Mouse (Mus musculus): ENCODE data around the gene Zfp946. TPM values are rescaled to one million over a fixed set of nuclear protein-coding genes. Genes with fewer than 3 reads are reported as not detected.

Gene Zfp946
- 18.1 and 19.2 TPM in 2 replicates for polyA plus RNA-seq (2014; fragmentation: Nextera tagmentation; extraction: Ambion mirVana)

GRCm38 (mm10) chr17:22423952-22424617 is at the start of gene Zfp946:
TSS of gene Zfp946 (plus strand) at chr17:22424222.
- H3K27ac ChIP-seq (ENCODE audit: low read length) = peak within 1 kb of the TSS; percentile 82
- no peaks in the 10 kb centered on the region for H3K27me3 ChIP-seq (ENCODE audit: control insufficient read depth, insufficient read depth, low read length)
- H3K9ac ChIP-seq (replicated peaks; ENCODE audit: low read depth, low read length) = peak within 1 kb of the TSS; percentile 41
- ATAC-seq (ENCODE audit: insufficient number of reproducible peaks, insufficient read depth, low FRiP score, low read depth) = peak; percentile 97
- no peaks in the 10 kb centered on the region for H3K4me1 ChIP-seq (ENCODE audit: control insufficient read depth, insufficient read depth, low read length)
- no peaks in the 10 kb centered on the region for H3K36me3 ChIP-seq (ENCODE audit: control insufficient read depth, insufficient read depth, low read length)
- peak within 1 kb of the TSS; percentile 54 for H3K4me2 ChIP-seq (replicated peaks; ENCODE audit: low read depth, low read length)
- no peaks in the 10 kb centered on the region for H3K9me3 ChIP-seq (ENCODE audit: control insufficient read depth, low read depth, low read length)
- peak within 1 kb of the TSS; percentile 47 for H3K4me3 ChIP-seq (ENCODE audit: low read depth, low read length)
- WGBS = 0% methylated on average over 29 of the region's 29 CpGs

GRCm38 (mm10) chr17:22410756-22411155 is 13.3 kb upstream of the Zfp946 start:
- WGBS = 79% methylated on average over 2 of the region's 2 CpGs
- Histone ChIP-seq H3K27ac (ENCODE audit: low read length) (no peak overlapping the region), H3K4me1 (ENCODE audit: control insufficient read depth, insufficient read depth, low read length) (no peaks in the 10 kb centered on the region), H3K36me3 (ENCODE audit: control insufficient read depth, insufficient read depth, low read length) (no peaks in the 10 kb centered on the region), H3K9ac (replicated peaks; ENCODE audit: low read depth, low read length) (no peak overlapping the region), H3K27me3 (ENCODE audit: control insufficient read depth, insufficient read depth, low read length) (no peaks in the 10 kb centered on the region), H3K4me2 (replicated peaks; ENCODE audit: low read depth, low read length) (no peak overlapping the region), H3K4me3 (ENCODE audit: low read depth, low read length) (no peak overlapping the region), H3K9me3 (ENCODE audit: control insufficient read depth, low read depth, low read length) (no peaks in the 10 kb centered on the region)
- ATAC-seq (ENCODE audit: insufficient number of reproducible peaks, insufficient read depth, low FRiP score, low read depth) = no peak

- 0% methylated on average over 3 of the region's 3 CpGs for WGBS
- H3K36me3 ChIP-seq (ENCODE audit: control insufficient read depth, insufficient read depth, low read length) = no peaks in the 10 kb centered on the region
- no peak overlapping the region for H3K9ac ChIP-seq (replicated peaks; ENCODE audit: low read depth, low read length)
- no peaks in the 10 kb centered on the region for H3K27me3 ChIP-seq (ENCODE audit: control insufficient read depth, insufficient read depth, low read length)
- H3K4me3 ChIP-seq (ENCODE audit: low read depth, low read length) = no peak overlapping the region
- no peak overlapping the region for H3K27ac ChIP-seq (ENCODE audit: low read length)
- no peaks in the 10 kb centered on the region for H3K4me1 ChIP-seq (ENCODE audit: control insufficient read depth, insufficient read depth, low read length)
- peak; percentile 67; the same call in 1 of the 2 replicates for ATAC-seq (ENCODE audit: insufficient number of reproducible peaks, insufficient read depth, low FRiP score, low read depth)
- H3K4me2 ChIP-seq (replicated peaks; ENCODE audit: low read depth, low read length) = no peak overlapping the region
- H3K9me3 ChIP-seq (ENCODE audit: control insufficient read depth, low read depth, low read length) = no peaks in the 10 kb centered on the region
Measured at GRCm38 (mm10) chr17:22417510-22417909, 6.5 kb upstream of the Zfp946 start.

GRCm38 (mm10) chr17:22424636-22425354 is 773 bp downstream of the Zfp946 start:
- ATAC-seq (ENCODE audit: insufficient number of reproducible peaks, insufficient read depth, low FRiP score, low read depth) = no peak
- peak overlapping the region; percentile 54 for H3K4me2 ChIP-seq (replicated peaks; ENCODE audit: low read depth, low read length)
- no peaks in the 10 kb centered on the region for H3K9me3 ChIP-seq (ENCODE audit: control insufficient read depth, low read depth, low read length)
- no peaks in the 10 kb centered on the region for H3K36me3 ChIP-seq (ENCODE audit: control insufficient read depth, insufficient read depth, low read length)
- H3K4me1 ChIP-seq (ENCODE audit: control insufficient read depth, insufficient read depth, low read length) = no peaks in the 10 kb centered on the region
- WGBS = 2% methylated on average over 12 of the region's 12 CpGs
- H3K27ac ChIP-seq (ENCODE audit: low read length) = peak overlapping the region; percentile 82; the same call in 1 of the 2 replicates
- H3K27me3 ChIP-seq (ENCODE audit: control insufficient read depth, insufficient read depth, low read length) = no peaks in the 10 kb centered on the region
- peak overlapping the region; percentile 47 for H3K4me3 ChIP-seq (ENCODE audit: low read depth, low read length)
- peak overlapping the region; percentile 41; the same call in 1 of the 2 replicates for H3K9ac ChIP-seq (replicated peaks; ENCODE audit: low read depth, low read length)

- ATAC-seq (ENCODE audit: insufficient number of reproducible peaks, insufficient read depth, low FRiP score, low read depth) = no peak
- WGBS = 86% methylated on average over 3 of the region's 3 CpGs
- no peak overlapping the region for H3K4me3 ChIP-seq (ENCODE audit: low read depth, low read length)
- H3K9me3 ChIP-seq (ENCODE audit: control insufficient read depth, low read depth, low read length) = peaks cover 3% of the 10 kb centered on the region; the same call in 1 of the 2 replicates
- H3K4me1 ChIP-seq (ENCODE audit: control insufficient read depth, insufficient read depth, low read length) = no peaks in the 10 kb centered on the region
- H3K9ac ChIP-seq (replicated peaks; ENCODE audit: low read depth, low read length) = no peak overlapping the region
- H3K36me3 ChIP-seq (ENCODE audit: control insufficient read depth, insufficient read depth, low read length) = no peaks in the 10 kb centered on the region; the same call in 1 of the 2 replicates
- no peak overlapping the region for H3K4me2 ChIP-seq (replicated peaks; ENCODE audit: low read depth, low read length)
- H3K27ac ChIP-seq (ENCODE audit: low read length) = no peak overlapping the region
- no peaks in the 10 kb centered on the region for H3K27me3 ChIP-seq (ENCODE audit: control insufficient read depth, insufficient read depth, low read length)
Measured at GRCm38 (mm10) chr17:22447684-22448083, 23.7 kb downstream of the Zfp946 start.

- Histone ChIP-seq H3K36me3 (ENCODE audit: control insufficient read depth, insufficient read depth, low read length) (no peaks in the 10 kb centered on the region), H3K4me3 (ENCODE audit: low read depth, low read length) (no peak overlapping the region), H3K27me3 (ENCODE audit: control insufficient read depth, insufficient read depth, low read length) (no peaks in the 10 kb centered on the region), H3K9ac (replicated peaks; ENCODE audit: low read depth, low read length) (no peak overlapping the region), H3K4me2 (replicated peaks; ENCODE audit: low read depth, low read length) (no peak overlapping the region), H3K4me1 (ENCODE audit: control insufficient read depth, insufficient read depth, low read length) (no peaks in the 10 kb centered on the region), H3K9me3 (ENCODE audit: control insufficient read depth, low read depth, low read length) (no peaks in the 10 kb centered on the region), H3K27ac (ENCODE audit: low read length) (no peak overlapping the region)
- ATAC-seq (ENCODE audit: insufficient number of reproducible peaks, insufficient read depth, low FRiP score, low read depth) = no peak
- 78% methylated on average over 4 of the region's 4 CpGs for WGBS
Measured at GRCm38 (mm10) chr17:22497120-22497519, 73.1 kb downstream of the Zfp946 start.

Other genes with a start within 250 kb of the Zfp946 start
- gene Zfp994, start 198.6 kb upstream of the Zfp946 start, polyA plus RNA-seq (2014; fragmentation: Nextera tagmentation; extraction: Ambion mirVana) = 3.6 and 4.6 TPM in 2 replicates
- 15.3 and 15.5 TPM in 2 replicates for gene CT030661.1, start 109.4 kb upstream of the Zfp946 start, polyA plus RNA-seq (2014; fragmentation: Nextera tagmentation; extraction: Ambion mirVana)
- gene Zfp944, start 62.8 kb upstream of the Zfp946 start, polyA plus RNA-seq (2014; fragmentation: Nextera tagmentation; extraction: Ambion mirVana) = 14.6 and 15.7 TPM in 2 replicates
- gene Zfp758, start 62.8 kb upstream of the Zfp946 start, polyA plus RNA-seq (2014; fragmentation: Nextera tagmentation; extraction: Ambion mirVana) = 11.1 and 13.4 TPM in 2 replicates
- not detected in 2 replicates for gene Vmn2r111, start 149.3 kb downstream of the Zfp946 start, polyA plus RNA-seq (2014; fragmentation: Nextera tagmentation; extraction: Ambion mirVana)
- gene Vmn2r112, start 176.7 kb downstream of the Zfp946 start, polyA plus RNA-seq (2014; fragmentation: Nextera tagmentation; extraction: Ambion mirVana) = not detected in 2 replicates

All from stomach, embryonic 14.5 days (tissue).